Mouse (Mus musculus) G1E (cell line): ENCODE data around the gene Uggt1. TPM values are rescaled to one million over a fixed set of nuclear protein-coding genes. Genes with fewer than 3 reads are reported as not detected.

Experiments
- ATAC-seq: 2 replicates; pipeline ENCODE4 v1.8.0; 2016; ENCODE audit warnings: mild to moderate bottlenecking; ENCODE audit not compliant: insufficient number of reproducible peaks, poor library complexity, low FRiP score, severe bottlenecking; ENCODE audit errors: extremely low read depth
- DNase-seq: peaks from one replicate; pipeline ENCODE4 v3.0.0; 2012; ENCODE audit warnings: low spot score
- H3K27me3 ChIP-seq: 2 replicates; pipeline ENCODE4 v1.6.1; 2012; ENCODE audit warnings: mild to moderate bottlenecking, low read length, inconsistent platforms; ENCODE audit not compliant: insufficient read depth
- H3K36me3 ChIP-seq: replicated peaks from 2 replicates; pipeline ENCODE3; 2012; ENCODE audit warnings: mild to moderate bottlenecking, inconsistent platforms
- H3K4me1 ChIP-seq: 2 replicates; pipeline ENCODE4 v1.6.1; 2012; ENCODE audit warnings: low read depth, low read length, inconsistent platforms, mixed read lengths; ENCODE audit not compliant: insufficient read depth
- H3K4me3 ChIP-seq: 2 replicates; pipeline ENCODE4 v1.5.1; 2012; ENCODE audit warnings: low read depth, mild to moderate bottlenecking, inconsistent platforms, low read length, moderate library complexity, mixed read lengths
- H3K9me3 ChIP-seq: replicated peaks from 2 replicates; pipeline ENCODE4 v1.6.1; 2012; ENCODE audit warnings: inconsistent platforms
- CTCF ChIP-seq: IDR thresholded peaks from 2 replicates; pipeline ENCODE4 v1.5.1; 2012; ENCODE audit warnings: low read depth, low read length, inconsistent platforms, mixed read lengths
- GATA1 ChIP-seq: IDR thresholded peaks from 2 replicates; pipeline ENCODE4 v1.6.1; 2012; ENCODE audit warnings: borderline replicate concordance, low read length, inconsistent platforms, mixed read lengths
- GATA2 ChIP-seq: IDR thresholded peaks from 2 replicates; pipeline ENCODE4 v1.6.1; 2012; ENCODE audit warnings: low read depth, low read length, inconsistent platforms, borderline replicate concordance
- POLR2AphosphoS5 ChIP-seq: IDR thresholded peaks from 2 replicates; pipeline ENCODE4 v1.6.1; 2012; ENCODE audit warnings: low read depth, low read length, inconsistent platforms; ENCODE audit not compliant: insufficient replicate concordance
- TAL1 ChIP-seq: conservative IDR thresholded peaks from 2 replicates; pipeline ENCODE4 v1.6.1; 2012; ENCODE audit warnings: low read depth, low read length, inconsistent platforms, mixed read lengths
- polyA plus RNA-seq: library from polyadenylated mRNA; stranded (reverse); fragments of >175 nt; gene quantifications from 2 replicates; pipeline ENCODE4 v1.2.3, GENCODE M21; 2012
- total RNA-seq, 2 experiments: library from RNA; stranded (forward) in 1 of 2; stranded (reverse) in 1 of 2; fragments of 200-1000 nt in 1 of 2; fragments of >200 nt in 1 of 2; fragmentation: Nextera tagmentation in 1 of 2; gene quantifications; 2 replicates each; pipeline ENCODE4 v1.2.3; 2014 to 2017

The Uggt1 gene
- total and polyA plus RNA-seq, 3 experiments: 12.2 to 97.8 (median 97.4) TPM

- H3K27me3 ChIP-seq: peaks cover 8% of the 10 kb centered on the region
- no peaks in the 10 kb centered on the region for H3K36me3 ChIP-seq
- peaks cover 17% of the 10 kb centered on the region for H3K9me3 ChIP-seq
- H3K4me1 ChIP-seq: peaks cover 54% of the 10 kb centered on the region
- DNase-seq (no peak), ATAC-seq (no peak)
- H3K4me3 ChIP-seq: no peak overlapping the region
- TF ChIP-seq POLR2AphosphoS5: no peak
- TF ChIP-seq GATA2: no peak
- no peak for TF ChIP-seq CTCF
- TF ChIP-seq TAL1: no peak
- TF ChIP-seq GATA1: no peak
Observed at GRCm38 (mm10) chr1:36259281-36259680, 14.8 kb upstream of the Uggt1 start.

GRCm38 (mm10) chr1:36258631-36259030 lies 14.1 kb upstream of the Uggt1 start:
- no peaks in the 10 kb centered on the region for H3K36me3 ChIP-seq
- no peak for ATAC-seq
- peaks cover 54% of the 10 kb centered on the region for H3K4me1 ChIP-seq
- H3K4me3 ChIP-seq: no peak overlapping the region
- DNase-seq: no peak
- no peak for TF ChIP-seq GATA2
- no peak for TF ChIP-seq POLR2AphosphoS5
- TF ChIP-seq TAL1: no peak
- TF ChIP-seq CTCF: no peak
- TF ChIP-seq GATA1: no peak
- H3K9me3 ChIP-seq: peaks cover 17% of the 10 kb centered on the region
- H3K27me3 ChIP-seq: peaks cover 8% of the 10 kb centered on the region

- H3K4me3 ChIP-seq: no peak overlapping the region
- peaks cover 8% of the 10 kb centered on the region for H3K27me3 ChIP-seq
- H3K4me1 ChIP-seq: peaks cover 55% of the 10 kb centered on the region
- peaks cover 17% of the 10 kb centered on the region for H3K9me3 ChIP-seq
- ATAC-seq (no peak), DNase-seq (no peak)
- H3K36me3 ChIP-seq: no peaks in the 10 kb centered on the region
- no peak for TF ChIP-seq POLR2AphosphoS5
- TF ChIP-seq TAL1: no peak
- no peak for TF ChIP-seq CTCF
- TF ChIP-seq GATA1: no peak
- TF ChIP-seq GATA2: no peak
Observed at GRCm38 (mm10) chr1:36257276-36257675, 12.8 kb upstream of the Uggt1 start.

- ATAC-seq (no peak), DNase-seq (no peak)
- TF ChIP-seq CTCF (no peak), TAL1 (no peak), GATA2 (no peak), POLR2AphosphoS5 (no peak), GATA1 (no peak)
- peaks cover 52% of the 10 kb centered on the region for H3K4me1 ChIP-seq
- H3K9me3 ChIP-seq: peaks cover 17% of the 10 kb centered on the region
- no peak overlapping the region for H3K4me3 ChIP-seq
- peaks cover 8% of the 10 kb centered on the region for H3K27me3 ChIP-seq
- H3K36me3 ChIP-seq: no peaks in the 10 kb centered on the region
Observed at GRCm38 (mm10) chr1:36255871-36256640, 11.5 kb upstream of the Uggt1 start.

GRCm38 (mm10) chr1:36254635-36255360 lies 10.3 kb upstream of the Uggt1 start:
- Histone ChIP-seq H3K36me3 (no peaks in the 10 kb centered on the region), H3K27me3 (peaks cover 10% of the 10 kb centered on the region), H3K4me1 (peaks cover 48% of the 10 kb centered on the region), H3K4me3 (no peak overlapping the region), H3K9me3 (peaks cover 17% of the 10 kb centered on the region)
- TF ChIP-seq POLR2AphosphoS5: no peak
- TF ChIP-seq TAL1: no peak
- no peak for TF ChIP-seq GATA2
- peak; percentile 25; the same call in 1 of the 2 replicates for TF ChIP-seq CTCF
- TF ChIP-seq GATA1: no peak
- DNase-seq (no peak), ATAC-seq (no peak)

- H3K9me3 ChIP-seq: peaks cover 7% of the 10 kb centered on the region
- TF ChIP-seq TAL1 (no peak), CTCF (peak; percentile 97)
- H3K36me3 ChIP-seq: no peaks in the 10 kb centered on the region
- peak; percentile 82 for DNase-seq
- peaks cover 15% of the 10 kb centered on the region for H3K27me3 ChIP-seq
- H3K4me1 ChIP-seq: peaks cover 41% of the 10 kb centered on the region
- ATAC-seq: peak; percentile 66; the same call in 1 of the 2 replicates
- no peak overlapping the region for H3K4me3 ChIP-seq
Observed at GRCm38 (mm10) chr1:36252791-36253190, 8.3 kb upstream of the Uggt1 start.

GRCm38 (mm10) chr1:36251426-36251825 lies 6.9 kb upstream of the Uggt1 start:
- Histone ChIP-seq H3K36me3 (no peaks in the 10 kb centered on the region), H3K9me3 (peaks cover 4% of the 10 kb centered on the region), H3K4me1 (peaks cover 41% of the 10 kb centered on the region), H3K27me3 (peaks cover 20% of the 10 kb centered on the region), H3K4me3 (no peak overlapping the region)
- no peak for TF ChIP-seq CTCF
- no peak for TF ChIP-seq GATA1
- TF ChIP-seq POLR2AphosphoS5: no peak
- no peak for TF ChIP-seq GATA2
- TF ChIP-seq TAL1: no peak
- DNase-seq (no peak), ATAC-seq (no peak)
